Mouse (Mus musculus) kidney, adult 11 months (tissue): ENCODE measurements around the gene Atp6v1g2.

ENCODE experiments used
- DNase-seq: peaks from one replicate; pipeline ENCODE4 v3.0.0; 2022

Gene Atp6v1g2

GRCm38 (mm10) chr17:35233114-35233980, at the start of gene Atp6v1g2:
Atp6v1g2 (plus strand) TSS chr17:35233660.
- DNase-seq, result no peak

DNA sequence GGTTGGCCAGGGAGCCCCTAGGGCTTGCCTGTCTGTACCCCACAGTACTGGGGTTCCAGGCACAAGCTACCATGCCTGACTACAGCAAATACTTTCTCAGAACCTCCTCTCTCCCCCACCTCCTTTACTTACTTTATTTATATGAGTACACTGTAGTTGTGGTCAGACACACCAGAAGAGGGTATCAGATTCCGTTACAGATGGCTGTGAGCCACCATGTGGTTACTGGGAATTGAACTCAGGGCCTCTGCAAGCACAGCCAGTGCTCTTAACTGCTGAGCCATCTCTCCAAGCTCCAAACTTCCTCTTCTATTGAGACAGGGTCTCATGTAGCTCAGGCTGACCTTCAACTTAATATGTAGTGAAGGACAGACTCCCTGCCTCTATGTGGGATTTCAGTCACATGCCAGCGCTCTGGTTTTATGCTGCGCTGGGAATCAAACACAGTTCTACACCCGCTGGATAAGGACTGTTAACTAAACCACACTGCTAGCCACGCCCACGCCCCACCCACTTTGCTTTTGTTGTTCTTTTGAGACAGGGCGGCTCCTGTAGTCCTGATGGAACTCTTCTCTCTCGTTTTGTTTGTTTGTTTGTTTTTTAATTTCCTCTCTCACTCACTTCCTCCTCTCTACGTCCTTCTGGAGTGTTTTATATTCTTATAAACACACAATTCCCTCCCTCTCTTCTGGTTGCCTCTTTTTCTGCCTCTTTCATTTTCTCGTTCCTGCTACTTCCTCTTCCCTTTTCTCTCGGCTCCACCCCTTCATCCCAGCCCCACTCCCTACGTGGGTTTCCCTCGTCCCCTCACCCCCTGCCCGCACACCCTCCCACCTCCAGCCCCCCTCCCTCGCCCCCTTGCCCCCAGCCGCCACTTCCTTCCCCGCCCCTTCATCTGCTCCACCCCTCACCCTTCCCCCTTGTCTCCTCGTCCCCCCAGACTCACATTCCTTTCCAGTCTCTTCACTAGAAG, 47.5 kb upstream of the Atp6v1g2 start:
- peak; percentile 52 for DNase-seq

GRCm38 (mm10) chr17:35186681-35187080, 46.8 kb upstream of the Atp6v1g2 start:
- no peak for DNase-seq

DNA sequence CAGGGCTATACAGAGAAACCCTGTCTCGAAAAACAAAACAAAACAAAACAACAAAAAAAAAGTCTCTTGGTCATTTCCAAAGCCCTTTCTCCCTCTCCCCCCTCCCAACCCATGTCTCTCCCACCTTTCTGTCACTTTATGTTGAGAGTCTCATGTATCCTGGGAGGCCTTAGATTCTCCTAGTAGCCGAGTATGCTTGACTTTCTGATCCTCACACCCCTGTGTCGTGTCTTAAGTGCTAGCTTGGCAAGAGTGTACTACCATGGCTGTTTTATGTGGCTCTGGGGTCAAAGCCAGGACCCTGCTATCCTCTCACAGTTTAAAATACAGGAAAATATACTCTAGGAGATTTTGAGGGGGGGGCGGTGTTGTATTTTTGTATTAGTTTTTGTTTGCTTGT, 46.1 kb upstream of the Atp6v1g2 start:
- DNase-seq, result no peak

- no peak for DNase-seq
Observed at GRCm38 (mm10) chr17:35187959-35188610, 45.4 kb upstream of the Atp6v1g2 start, which contains the start of gene Lst1. Lst1 (minus strand) TSS chr17:35188439.

GRCm38 (mm10) chr17:35189186-35189585, 44.3 kb upstream of the Atp6v1g2 start:
- DNase-seq, result no peak

DNA sequence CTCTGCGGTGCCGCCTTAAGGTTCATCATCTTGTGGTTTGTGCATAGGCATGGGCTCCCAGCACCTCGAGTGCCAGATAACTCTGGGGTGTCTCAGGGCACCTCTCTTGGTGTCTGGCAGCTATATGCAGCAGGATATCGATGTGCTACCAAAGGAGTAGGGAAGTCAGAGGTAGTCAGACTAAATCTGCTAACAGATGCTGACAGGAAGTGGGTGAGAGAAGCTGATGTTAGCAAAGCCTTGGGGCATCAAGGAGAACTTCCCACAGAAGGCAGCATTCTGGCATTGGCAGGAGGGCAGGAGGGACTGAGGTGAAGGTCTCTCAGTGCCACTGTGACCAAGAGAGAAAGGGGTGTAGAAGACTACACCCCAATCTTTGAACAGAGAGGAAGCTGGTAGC, 43.4 kb upstream of the Atp6v1g2 start:
- no peak for DNase-seq

- DNase-seq, result no peak
Observed at GRCm38 (mm10) chr17:35191723-35192122, 41.7 kb upstream of the Atp6v1g2 start.

DNA sequence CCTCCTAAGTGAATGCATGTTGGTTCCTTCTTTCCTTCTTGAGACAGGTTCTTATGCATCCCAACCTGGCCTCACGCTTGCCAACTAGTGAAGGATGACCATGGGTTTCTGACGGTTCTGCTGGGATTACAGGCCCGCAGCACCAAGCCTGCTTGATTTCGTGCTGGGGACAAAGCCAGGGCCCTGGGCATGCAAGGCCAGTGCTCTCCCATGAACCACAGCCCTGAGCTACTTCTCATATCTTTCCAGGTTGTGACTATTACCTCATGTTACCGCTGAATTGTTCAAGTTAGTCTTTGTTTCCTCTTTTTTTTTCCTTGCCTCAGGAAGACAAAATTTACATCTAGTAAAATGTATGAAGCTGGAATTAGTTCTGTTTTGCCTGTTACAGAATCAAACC, 40.5 kb upstream of the Atp6v1g2 start:
- DNase-seq, result no peak

DNA sequence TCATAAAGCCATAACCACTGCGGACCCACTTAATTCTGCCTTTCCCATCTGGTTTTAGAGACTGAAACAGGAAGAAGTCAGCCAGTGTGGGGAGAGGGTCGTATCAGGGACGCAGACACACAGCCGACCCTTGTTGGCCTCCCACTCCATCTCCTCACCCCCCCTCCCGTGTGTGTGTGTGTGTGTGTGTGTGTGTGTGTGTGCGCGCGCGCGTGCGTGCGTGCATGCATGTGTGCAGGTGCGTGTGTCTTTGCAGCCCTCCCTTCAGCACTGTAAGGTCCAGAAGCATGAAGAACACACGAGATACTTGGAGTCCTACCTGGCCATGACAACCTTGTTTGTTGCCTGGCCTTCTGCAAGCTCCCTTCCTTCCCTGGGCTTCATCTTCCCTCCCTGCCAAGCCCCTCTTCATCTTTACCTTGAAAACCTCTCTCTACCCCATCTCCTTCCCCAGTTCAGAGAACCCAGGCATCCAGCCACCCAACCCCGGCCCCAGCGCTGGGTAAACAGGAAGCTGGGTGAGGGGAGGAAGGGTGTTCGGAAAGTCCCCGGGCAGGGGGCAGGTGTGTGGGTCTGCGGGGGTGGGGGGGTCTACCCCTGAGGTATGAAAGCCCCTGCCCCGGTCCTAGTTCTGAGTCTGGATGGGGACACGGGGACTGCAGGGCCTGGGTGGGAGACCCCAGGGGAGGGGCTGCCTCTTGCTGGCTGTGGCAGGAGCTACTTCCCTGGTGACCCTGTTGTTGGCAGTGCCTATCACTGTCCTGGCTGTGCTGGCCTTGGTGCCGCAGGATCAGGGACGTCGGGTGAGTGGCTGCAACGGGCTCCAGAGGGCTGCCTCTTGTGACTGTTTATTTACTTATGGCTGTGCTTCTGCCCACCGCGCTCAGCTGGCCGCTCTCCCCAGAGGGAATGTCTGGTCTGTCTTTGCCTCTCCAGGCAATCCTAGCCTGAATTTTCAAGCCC, 39.3 kb upstream of the Atp6v1g2 start, which contains the start of gene Ltb:
Ltb (plus strand) TSS at position 559 of the 963 bp plus-strand sequence.
- DNase-seq, result no peak

DNA sequence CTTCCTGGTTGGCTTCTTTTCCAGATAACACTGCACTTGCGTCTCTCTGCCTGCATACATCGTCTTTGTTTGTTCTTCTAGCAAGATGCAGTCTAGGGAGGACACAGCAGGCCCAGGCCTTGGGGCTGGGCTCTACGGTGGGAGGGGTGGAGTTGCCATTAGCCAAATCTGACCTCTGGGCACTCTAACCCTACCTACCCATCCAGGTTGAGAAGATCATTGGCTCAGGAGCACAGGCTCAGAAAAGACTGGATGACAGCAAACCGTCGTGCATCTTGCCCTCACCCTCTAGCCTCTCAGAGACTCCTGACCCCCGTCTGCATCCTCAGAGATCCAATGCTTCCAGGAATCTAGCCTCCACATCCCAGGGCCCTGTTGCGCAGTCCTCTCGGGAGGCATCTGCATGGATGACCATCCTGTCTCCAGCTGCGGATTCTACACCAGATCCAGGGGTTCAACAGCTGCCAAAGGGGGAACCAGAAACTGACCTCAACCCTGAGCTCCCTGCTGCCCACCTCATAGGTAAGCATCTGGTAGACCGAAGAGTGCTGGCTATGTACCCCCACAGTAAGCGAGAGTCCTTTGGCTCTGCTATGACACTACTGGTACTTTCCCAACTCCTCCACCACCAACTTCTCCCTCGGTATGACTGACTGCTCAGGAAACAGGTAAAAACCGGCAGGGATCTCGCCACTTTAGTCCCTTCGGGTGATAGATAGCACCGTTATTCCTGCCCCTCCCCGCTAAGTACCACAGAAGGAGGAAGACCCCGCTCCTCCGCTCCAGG, 38.4 kb upstream of the Atp6v1g2 start:
- no peak for DNase-seq

DNA sequence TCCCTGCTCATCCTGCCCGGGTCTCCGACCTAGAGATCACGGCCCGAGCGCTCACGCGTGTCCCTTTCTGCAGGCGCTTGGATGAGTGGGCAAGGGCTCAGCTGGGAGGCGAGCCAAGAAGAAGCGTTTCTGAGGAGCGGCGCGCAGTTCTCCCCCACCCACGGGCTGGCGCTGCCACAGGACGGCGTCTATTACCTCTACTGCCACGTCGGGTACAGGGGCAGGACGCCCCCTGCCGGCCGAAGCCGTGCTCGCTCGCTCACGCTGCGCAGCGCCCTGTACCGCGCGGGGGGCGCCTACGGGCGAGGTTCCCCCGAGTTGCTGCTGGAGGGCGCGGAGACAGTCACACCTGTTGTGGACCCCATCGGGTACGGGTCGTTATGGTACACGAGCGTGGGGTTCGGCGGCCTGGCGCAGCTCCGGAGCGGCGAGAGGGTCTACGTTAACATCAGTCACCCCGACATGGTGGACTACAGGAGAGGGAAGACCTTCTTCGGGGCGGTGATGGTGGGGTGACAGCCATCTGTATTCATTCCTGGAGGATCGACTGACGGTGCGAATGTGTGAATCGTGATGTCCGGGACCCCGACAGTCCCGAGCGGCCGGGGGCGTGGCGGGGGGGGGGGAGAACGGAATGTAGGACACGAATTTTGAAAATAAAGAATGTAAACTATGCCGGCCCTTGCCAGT, 37.7 kb upstream of the Atp6v1g2 start:
- peak; percentile 63 for DNase-seq

- no peak for DNase-seq
Observed at GRCm38 (mm10) chr17:35196321-35196641, 37.2 kb upstream of the Atp6v1g2 start.

DNA sequence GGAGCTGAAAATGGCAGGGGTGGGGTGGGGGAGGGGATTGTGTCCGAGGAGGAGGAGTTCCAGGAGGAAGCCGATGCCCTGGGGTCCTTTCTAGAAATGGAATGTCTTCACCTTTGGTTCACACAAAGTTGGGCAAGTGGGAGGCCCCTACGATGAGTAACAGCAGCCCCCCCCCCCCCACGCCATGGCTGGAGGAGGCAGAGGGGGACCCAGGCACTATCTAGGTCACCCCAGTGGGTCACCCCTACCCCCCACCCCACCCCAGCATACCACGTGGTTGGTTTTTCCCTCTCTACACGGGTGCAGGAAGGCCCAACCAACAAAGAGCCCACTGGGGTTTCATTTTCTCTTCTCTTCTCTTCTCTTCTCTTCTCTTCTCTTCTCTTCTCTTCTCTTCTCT, 36.3 kb upstream of the Atp6v1g2 start:
- no peak for DNase-seq

DNA sequence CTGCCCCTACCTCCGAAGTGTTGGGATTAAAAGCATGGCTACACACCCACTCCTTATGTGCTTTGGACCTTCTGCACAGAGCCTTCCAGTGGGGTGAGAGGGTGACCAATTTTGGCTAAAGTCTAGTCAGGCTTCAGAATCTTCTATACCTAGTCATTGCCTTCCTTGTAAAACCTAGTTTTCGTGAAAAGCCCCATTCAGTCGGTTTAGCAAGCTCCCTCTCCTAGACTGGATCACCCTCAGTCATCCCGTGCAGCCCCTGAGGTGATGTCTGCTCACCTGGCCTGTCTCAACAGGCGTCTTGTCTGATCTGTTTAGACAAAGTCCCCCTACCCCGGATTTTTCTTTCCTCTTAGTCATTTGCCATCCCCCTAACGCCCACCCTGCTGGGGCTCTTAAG, 35.4 kb upstream of the Atp6v1g2 start:
- DNase-seq, result no peak

GRCm38 (mm10) chr17:35198946-35199345, 34.5 kb upstream of the Atp6v1g2 start:
- DNase-seq, result no peak

GRCm38 (mm10) chr17:35200398-35200797, 33.1 kb upstream of the Atp6v1g2 start:
- no peak for DNase-seq

DNA sequence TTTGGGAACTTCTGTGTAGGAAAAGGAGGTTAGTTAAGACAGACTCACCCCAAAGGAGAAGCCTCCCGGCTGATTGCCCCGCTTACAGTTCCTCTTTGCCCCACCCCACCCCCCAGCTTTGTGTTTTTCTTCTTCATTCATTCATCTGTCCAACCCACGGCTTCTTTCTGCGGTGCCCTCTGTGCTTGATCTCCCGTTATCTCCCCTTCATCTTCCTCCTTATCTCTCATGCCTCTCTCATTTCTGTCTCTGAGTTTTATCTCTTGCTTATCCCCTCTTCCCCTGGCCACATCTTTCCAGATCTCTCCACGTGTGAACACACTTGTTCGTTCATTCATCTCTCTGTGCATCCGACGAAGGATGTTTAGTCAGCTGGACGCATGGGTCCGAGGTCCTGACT, 32.3 kb upstream of the Atp6v1g2 start:
- no peak for DNase-seq

GRCm38 (mm10) chr17:35201787-35202186, 31.7 kb upstream of the Atp6v1g2 start, which contains the start of gene Tnf:
Tnf (minus strand) TSS chr17:35202007.
- DNase-seq, result no peak

DNA sequence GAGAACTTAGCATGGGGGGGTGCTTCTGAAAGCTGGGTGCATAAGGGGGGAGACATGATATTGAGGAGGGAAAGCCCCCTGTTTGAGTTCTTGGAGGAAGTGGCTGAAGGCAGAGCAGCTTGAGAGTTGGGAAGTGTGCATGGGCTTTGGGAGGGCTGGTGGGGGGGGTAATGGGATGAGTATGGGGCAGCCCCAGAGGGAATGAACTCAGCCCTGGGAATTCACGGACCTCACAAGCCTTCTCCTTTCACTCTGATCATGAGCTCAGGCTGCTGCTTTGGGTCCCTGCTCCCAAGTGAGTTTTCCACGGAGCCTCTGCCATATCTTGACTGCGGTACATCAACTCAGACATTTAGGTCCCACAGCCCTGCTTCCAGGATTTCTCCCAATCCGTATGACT, 31.0 kb upstream of the Atp6v1g2 start:
- no peak for DNase-seq
